Mouse (Mus musculus) stomach, postnatal 0 days (tissue): Measurements from ENCODE around the gene Selenon. TPM values are rescaled to one million over a fixed set of nuclear protein-coding genes. Genes with fewer than 3 reads are reported as not detected.

ENCODE experiments used
- ATAC-seq: fragments of 200-750 bp; cut with Nextera tagmentation; 2 replicates; pipeline ENCODE4 v1.8.0; 2017; ENCODE audit not compliant: low FRiP score, low TSS enrichment
- DNase-seq: peaks from one replicate; pipeline ENCODE4 v3.0.0-alpha.2; 2016; ENCODE audit warnings: low spot score
- H3K27ac ChIP-seq: fragments of 300-500 bp; sonication (generic); replicated peaks from 2 replicates; pipeline ENCODE4 v1.5.1; 2014; ENCODE audit warnings: mild to moderate bottlenecking, control low read depth
- H3K27me3 ChIP-seq: fragments of 300-500 bp; sonication (generic); 2 replicates; pipeline ENCODE4 v1.6.1; 2014; ENCODE audit warnings: low read length; ENCODE audit not compliant: control insufficient read depth, insufficient read depth
- H3K36me3 ChIP-seq: fragments of 300-500 bp; sonication (generic); 2 replicates; pipeline ENCODE4 v1.6.1; 2014; ENCODE audit warnings: low read length, mixed read lengths; ENCODE audit not compliant: control insufficient read depth, insufficient read depth
- H3K4me1 ChIP-seq: fragments of 300-500 bp; sonication (generic); replicated peaks from 2 replicates; pipeline ENCODE4 v1.6.1; 2014; ENCODE audit warnings: antibody characterized with exemption; ENCODE audit not compliant: control insufficient read depth, insufficient read depth
- H3K4me2 ChIP-seq: fragments of 300-500 bp; sonication (generic); replicated peaks from 2 replicates; pipeline ENCODE4 v1.6.1; 2014; ENCODE audit warnings: low read depth, mild to moderate bottlenecking, control low read depth, moderate library complexity
- H3K4me3 ChIP-seq: fragments of 300-500 bp; sonication (generic); 2 replicates; pipeline ENCODE4 v1.5.1; 2014; ENCODE audit warnings: low read depth, low read length, control low read depth
- H3K9ac ChIP-seq: fragments of 300-500 bp; sonication (generic); 2 replicates; pipeline ENCODE4 v1.6.1; 2014; ENCODE audit warnings: mild to moderate bottlenecking, low read length, control low read depth, mixed read lengths
- H3K9me3 ChIP-seq: fragments of 300-500 bp; sonication (generic); 2 replicates; pipeline ENCODE4 v1.6.1; 2016; ENCODE audit warnings: low read length; ENCODE audit not compliant: control insufficient read depth
- CTCF ChIP-seq: IDR thresholded peaks from 2 replicates; pipeline ENCODE4 v1.5.1; 2016; ENCODE audit warnings: antibody characterized with exemption, low read depth, mild to moderate bottlenecking, moderate library complexity
- EP300 ChIP-seq: optimal IDR thresholded peaks from 2 replicates; pipeline ENCODE3; 2016; ENCODE audit warnings: antibody characterized with exemption
- WGBS: fragments of 180-500 bp; shearing (Covaris S2); extraction: QIAGEN DNeasy Blood & Tissue Kit; methylation state at CpG from one replicate; pipeline ENCODE4 v1.1.7; 2014; 5-methylcytosine and 5-hydroxymethylcytosine counted together
- polyA plus RNA-seq: library from polyadenylated mRNA; unstranded; fragments of >200 nt; fragmentation: Nextera tagmentation; extraction: Ambion mirVana; gene quantifications from 2 replicates; pipeline ENCODE4 v1.2.1, GENCODE M21; 2015

Gene Selenon
- polyA plus RNA-seq, 1 experiment from 2014 or later, result 8.6 TPM

DNA sequence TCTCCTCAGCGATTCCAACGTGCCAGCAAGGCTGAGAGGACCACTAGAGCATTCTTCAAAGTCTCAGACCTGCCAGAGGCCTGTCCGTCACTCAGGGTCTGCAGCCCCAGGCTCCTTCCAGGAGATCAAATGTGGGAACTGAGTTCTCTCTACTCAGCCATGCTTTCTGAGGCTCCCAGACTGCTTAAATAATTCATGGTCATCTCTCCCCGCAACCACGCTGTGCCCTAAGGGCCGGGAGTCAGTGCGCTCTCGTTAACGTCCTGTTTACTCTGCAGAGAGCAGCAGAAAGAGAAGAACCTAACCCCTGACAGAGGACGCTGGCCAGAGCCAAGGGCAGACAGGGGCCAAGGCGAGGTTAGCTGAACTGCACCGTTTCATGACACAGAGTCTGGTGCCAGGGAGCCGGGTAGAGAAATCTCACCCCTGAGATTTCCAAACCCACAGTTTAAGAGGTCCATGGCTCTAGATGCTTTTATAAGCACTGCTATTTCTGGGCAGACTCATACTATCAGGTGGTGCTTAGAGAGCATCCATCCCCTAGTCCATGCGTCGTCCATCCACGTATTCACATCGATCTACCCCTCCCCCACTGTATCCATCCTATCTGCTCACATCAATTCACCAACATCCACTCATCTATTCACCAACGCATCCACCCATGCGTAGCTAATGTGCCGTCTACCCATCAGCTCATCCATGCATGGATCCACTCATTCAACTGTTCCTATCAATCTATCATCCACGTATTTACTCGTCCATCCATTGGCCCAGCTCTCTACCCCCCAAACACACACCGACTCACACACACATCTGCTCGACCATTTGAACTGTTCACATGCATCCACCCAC, 20.7 kb upstream of the Selenon start:
- 82% methylated on average over 24 of the region's 24 CpGs for WGBS
- TF ChIP-seq EP300, result no peak
- TF ChIP-seq CTCF, result no peak
- no peak for ATAC-seq

DNA sequence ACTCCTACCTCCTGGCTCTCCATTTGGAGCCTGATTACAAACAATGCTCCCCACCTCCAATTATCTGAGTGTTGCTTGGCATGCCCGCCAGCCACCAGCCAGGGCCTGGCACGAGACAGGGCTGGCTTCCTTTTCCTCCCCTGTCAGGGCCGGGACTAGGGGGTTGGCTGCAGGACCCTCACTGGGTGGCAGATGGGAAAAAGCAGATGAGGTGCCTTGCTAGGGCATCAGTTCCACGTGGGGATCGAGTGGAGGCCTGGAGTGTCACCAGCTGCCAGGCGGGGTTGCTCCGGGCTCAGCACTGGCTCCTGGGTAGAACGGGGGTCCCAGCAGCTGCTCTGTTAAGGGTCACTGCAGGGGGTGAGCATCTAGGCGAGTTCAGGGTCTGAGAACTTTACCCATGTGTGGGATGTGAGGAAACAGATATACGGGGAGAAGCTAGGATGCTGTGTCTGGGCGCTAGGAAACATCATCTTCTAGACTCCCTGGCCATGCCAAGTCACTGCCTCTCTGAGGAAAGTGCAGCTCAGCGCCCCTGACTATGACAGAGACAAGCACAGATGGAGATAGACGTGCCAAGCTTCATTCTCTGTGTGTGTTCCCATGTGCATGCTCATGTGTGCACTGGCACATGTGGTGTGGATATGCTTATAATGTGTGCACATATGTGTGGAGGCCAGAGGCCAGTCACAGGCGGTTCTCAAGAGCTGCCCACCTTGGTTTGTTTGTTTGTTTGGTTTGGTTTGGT, 18.9 kb upstream of the Selenon start:
- Histone ChIP-seq H3K27ac (no peak overlapping the region), H3K9ac (no peak overlapping the region), H3K4me1 (no peaks in the 10 kb centered on the region), H3K36me3 (no peaks in the 10 kb centered on the region), H3K27me3 (no peaks in the 10 kb centered on the region), H3K9me3 (no peaks in the 10 kb centered on the region), H3K4me2 (no peak overlapping the region), H3K4me3 (no peak overlapping the region)
- 79% methylated on average over 14 of the region's 14 CpGs for WGBS
- TF ChIP-seq CTCF (no peak), EP300 (no peak)
- ATAC-seq, result no peak
- no peak for DNase-seq

More for the DNA sequence above, 20.7 kb upstream of the Selenon start:
- H3K9ac ChIP-seq, result no peak overlapping the region
- no peak for DNase-seq
- H3K27me3 ChIP-seq, result no peaks in the 10 kb centered on the region
- H3K36me3 ChIP-seq, result no peaks in the 10 kb centered on the region
- no peaks in the 10 kb centered on the region for H3K9me3 ChIP-seq
- H3K4me1 ChIP-seq, result no peaks in the 10 kb centered on the region
- no peak overlapping the region for H3K4me3 ChIP-seq
- H3K27ac ChIP-seq, result no peak overlapping the region
- H3K4me2 ChIP-seq, result no peak overlapping the region

DNA sequence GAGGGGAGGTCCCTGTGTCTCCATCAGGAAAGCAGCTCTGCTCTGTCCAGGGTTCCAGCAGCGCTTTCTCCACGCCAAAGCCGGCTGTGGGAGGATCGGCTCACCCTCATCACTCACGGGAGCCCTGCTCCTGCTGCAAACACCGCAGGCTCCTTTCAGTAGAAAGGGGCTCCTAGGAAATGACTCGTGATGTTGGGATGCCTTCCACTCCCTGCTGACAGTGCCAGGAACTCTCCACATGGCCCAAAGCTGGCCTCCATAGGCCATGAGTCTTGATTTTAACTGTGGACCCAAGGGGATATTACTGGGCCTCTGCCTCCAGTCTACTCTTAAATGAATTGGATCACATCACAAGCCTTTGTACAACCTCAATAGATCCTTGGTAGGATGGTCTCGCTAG, 17.9 kb upstream of the Selenon start:
- 71% methylated on average over 8 of the region's 8 CpGs for WGBS
- no peak overlapping the region for H3K27ac ChIP-seq
- no peaks in the 10 kb centered on the region for H3K36me3 ChIP-seq
- TF ChIP-seq EP300, result no peak
- TF ChIP-seq CTCF, result no peak
- no peak overlapping the region for H3K4me3 ChIP-seq
- no peak overlapping the region for H3K9ac ChIP-seq
- no peaks in the 10 kb centered on the region for H3K4me1 ChIP-seq
- DNase-seq, result no peak
- no peaks in the 10 kb centered on the region for H3K9me3 ChIP-seq
- H3K4me2 ChIP-seq, result no peak overlapping the region
- ATAC-seq, result no peak
- H3K27me3 ChIP-seq, result no peaks in the 10 kb centered on the region

DNA sequence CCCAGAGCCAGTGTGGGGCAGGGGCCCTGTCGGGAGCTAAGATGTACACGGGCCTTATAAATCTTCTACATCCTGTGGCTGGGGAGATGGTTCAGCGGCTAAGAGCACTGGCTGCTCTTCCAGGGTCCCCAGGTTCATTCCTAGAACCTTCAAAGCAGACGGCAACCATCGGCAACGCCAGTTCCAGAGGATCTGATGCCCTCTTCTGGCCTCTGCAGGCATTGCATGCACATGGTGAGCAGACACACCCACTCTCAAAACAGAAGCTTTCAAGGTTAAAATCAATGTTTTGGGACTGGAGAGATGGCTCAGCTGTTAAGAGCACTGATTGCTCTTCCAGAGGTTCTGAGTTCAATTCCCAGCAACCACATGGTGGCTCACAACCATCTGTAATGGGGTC, 17.2 kb upstream of the Selenon start:
- TF ChIP-seq EP300 (no peak), CTCF (peak; percentile 69)
- Histone ChIP-seq H3K36me3 (no peaks in the 10 kb centered on the region), H3K27me3 (no peaks in the 10 kb centered on the region), H3K9ac (no peak overlapping the region), H3K4me3 (no peak overlapping the region), H3K4me2 (no peak overlapping the region), H3K27ac (no peak overlapping the region), H3K9me3 (no peaks in the 10 kb centered on the region), H3K4me1 (no peaks in the 10 kb centered on the region)
- ATAC-seq (no peak), DNase-seq (no peak)
- WGBS, result 75% methylated on average over 6 of the region's 6 CpGs

DNA sequence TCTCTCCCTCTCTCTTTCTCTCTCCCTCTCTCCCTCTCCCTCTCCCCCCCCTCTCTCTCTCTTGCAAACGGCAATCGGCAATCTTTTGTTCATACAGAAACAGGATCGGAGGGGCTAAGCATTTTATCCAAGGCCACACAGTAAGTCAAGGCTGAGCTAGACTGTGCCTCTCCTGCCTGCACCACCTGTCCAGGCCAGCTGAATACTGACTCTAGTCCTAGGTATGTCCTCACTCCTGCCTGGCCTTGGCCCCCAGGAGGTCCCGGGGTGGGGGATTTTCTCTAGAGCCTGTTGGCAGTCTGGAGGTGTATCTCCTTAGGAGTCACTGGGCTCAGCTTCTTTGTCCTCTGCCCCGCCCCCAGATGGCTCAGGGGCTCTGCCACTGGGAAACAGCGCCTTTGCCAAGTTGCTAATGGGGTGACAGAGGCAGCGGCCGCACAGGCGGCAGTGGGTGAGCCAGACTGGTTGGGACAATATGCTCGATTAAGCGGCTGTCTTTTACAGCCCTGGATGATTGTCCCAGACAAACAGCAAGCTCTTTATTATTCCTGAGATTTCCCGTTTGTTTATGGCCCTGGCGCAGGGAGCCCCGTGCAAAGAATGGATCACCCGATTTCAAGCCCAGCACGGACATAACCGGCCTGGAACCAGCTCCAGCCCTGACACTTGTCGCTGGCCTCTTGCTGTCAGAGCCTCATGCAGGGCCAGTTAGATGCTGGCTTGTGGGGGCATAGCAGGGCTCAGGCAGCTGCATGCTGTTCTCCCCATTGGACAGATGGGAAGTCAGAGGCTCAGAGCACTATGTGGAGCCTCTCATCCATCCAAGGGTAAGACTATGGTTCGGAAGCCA, 15.6 kb upstream of the Selenon start:
- Histone ChIP-seq H3K36me3 (no peaks in the 10 kb centered on the region), H3K4me1 (no peaks in the 10 kb centered on the region), H3K4me2 (no peak overlapping the region), H3K9ac (no peak overlapping the region), H3K27me3 (no peaks in the 10 kb centered on the region), H3K9me3 (no peaks in the 10 kb centered on the region), H3K27ac (no peak overlapping the region), H3K4me3 (no peak overlapping the region)
- DNase-seq, result no peak
- ATAC-seq, result no peak
- TF ChIP-seq CTCF (no peak), EP300 (no peak)
- 43% methylated on average over 19 of the region's 19 CpGs for WGBS
